Mouse (Mus musculus): ENCODE measurements around the gene Ttc39a. TPM values are rescaled to one million over a fixed set of nuclear protein-coding genes. Genes with fewer than 3 reads are reported as not detected.

The Ttc39a gene
- 0.42 TPM for polyA plus RNA-seq (2012; fragmentation: generic; extraction: Trizol)
- long read RNA-seq, experiment 1, partial matches to known transcripts = 0 of 1 reads
- long read RNA-seq, experiment 1, other reads (novel, unspliced or antisense) = 0 of 1 reads
- long read RNA-seq, experiment 2, transcript Ttc39a-201 (18 exons, 2,356 nt) = major isoform, 10 of 14 reads
- long read RNA-seq, experiment 2, partial matches to known transcripts = 0 of 14 reads
- long read RNA-seq, experiment 2, other reads (novel, unspliced or antisense) = 4 of 14 reads

- no peaks in the 10 kb centered on the region for H3K79me2 ChIP-seq (ENCODE audit: control insufficient read depth, insufficient read depth)
- H3K4me3 ChIP-seq (ENCODE audit: insufficient read depth, poor library complexity, severe bottlenecking) = peak within 1 kb of the TSS; percentile 30
- H3ac ChIP-seq (ENCODE audit: control insufficient read depth, insufficient read length, low read depth) = peak within 1 kb of the TSS; percentile 59
- TF ChIP-seq USF1 (IDR thresholded peaks at IDR 0.05; ENCODE audit: low read depth) = no peak
- TF ChIP-seq CTCF (IDR thresholded peaks at IDR 0.05; ENCODE audit: control insufficient read depth, insufficient read depth, insufficient read length) = no peak
- TF ChIP-seq MYOG (IDR thresholded peaks at IDR 0.05; ENCODE audit: control insufficient read depth, extremely low read depth, insufficient read length) = no peak
- TF ChIP-seq CEBPB (IDR thresholded peaks at IDR 0.05; ENCODE audit: low read depth) = peak; percentile 29
- no peak for TF ChIP-seq FOSL1 (IDR thresholded peaks at IDR 0.05; ENCODE audit: insufficient read depth, low read length, poor library complexity, severe bottlenecking)
- H3K27me3 ChIP-seq (ENCODE audit: control insufficient read depth, insufficient read depth, insufficient read length) = no peaks in the 10 kb centered on the region
- no peaks in the 10 kb centered on the region for H3K36me3 ChIP-seq (ENCODE audit: control insufficient read depth, insufficient read depth)
- H3K79me3 ChIP-seq (ENCODE audit: low read depth) = no peaks in the 10 kb centered on the region
These were observed at the start of gene Ttc39a for GRCm38 (mm10) chr4:109406486-109407175. Gene Ttc39a (plus strand): TSS chr4:109406623.

GRCm38 (mm10) chr4:109378107-109378506 lies 28.3 kb upstream of the Ttc39a start:
- TF ChIP-seq CTCF (IDR thresholded peaks at IDR 0.05; ENCODE audit: control insufficient read depth, insufficient read depth, insufficient read length) (no peak), CEBPB (IDR thresholded peaks at IDR 0.05; ENCODE audit: low read depth) (no peak), FOSL1 (IDR thresholded peaks at IDR 0.05; ENCODE audit: insufficient read depth, low read length, poor library complexity, severe bottlenecking) (no peak), USF1 (IDR thresholded peaks at IDR 0.05; ENCODE audit: low read depth) (no peak), MYOD1 (IDR thresholded peaks at IDR 0.05; ENCODE audit: control insufficient read depth, insufficient read length, low read depth) (no peak), MAX (IDR thresholded peaks at IDR 0.05) (no peak), MYOG (IDR thresholded peaks at IDR 0.05; ENCODE audit: control insufficient read depth, extremely low read depth, insufficient read length) (no peak)
- Histone ChIP-seq H3K79me2 (ENCODE audit: control insufficient read depth, insufficient read depth) (no peaks in the 10 kb centered on the region), H3K79me3 (ENCODE audit: low read depth) (no peaks in the 10 kb centered on the region)

GRCm38 (mm10) chr4:109382457-109382856 lies 24.0 kb upstream of the Ttc39a start:
- H3K4me3 ChIP-seq (ENCODE audit: insufficient read depth, poor library complexity, severe bottlenecking) = no peak overlapping the region
- TF ChIP-seq MYOD1 (IDR thresholded peaks at IDR 0.05; ENCODE audit: control insufficient read depth, insufficient read length, low read depth) (no peak), MYOG (IDR thresholded peaks at IDR 0.05; ENCODE audit: control insufficient read depth, extremely low read depth, insufficient read length) (no peak), MAX (IDR thresholded peaks at IDR 0.05) (no peak)
- H3K27me3 ChIP-seq (ENCODE audit: control insufficient read depth, insufficient read depth, insufficient read length) = no peaks in the 10 kb centered on the region
- no peaks in the 10 kb centered on the region for H3K79me2 ChIP-seq (ENCODE audit: control insufficient read depth, insufficient read depth)
- no peaks in the 10 kb centered on the region for H3K79me3 ChIP-seq (ENCODE audit: low read depth)
- no peak overlapping the region for H3ac ChIP-seq (ENCODE audit: control insufficient read depth, insufficient read length, low read depth)
- peaks cover 44% of the 10 kb centered on the region for H3K36me3 ChIP-seq (ENCODE audit: control insufficient read depth, insufficient read depth)

More at GRCm38 (mm10) chr4:109378107-109378506, 28.3 kb upstream of the Ttc39a start:
- Histone ChIP-seq H3K4me3 (ENCODE audit: insufficient read depth, poor library complexity, severe bottlenecking) (no peak overlapping the region), H3K36me3 (ENCODE audit: control insufficient read depth, insufficient read depth) (peaks cover 53% of the 10 kb centered on the region), H3ac (ENCODE audit: control insufficient read depth, insufficient read length, low read depth) (no peak overlapping the region), H3K27me3 (ENCODE audit: control insufficient read depth, insufficient read depth, insufficient read length) (no peaks in the 10 kb centered on the region)

GRCm38 (mm10) chr4:109385599-109385998 lies 20.8 kb upstream of the Ttc39a start:
- TF ChIP-seq CTCF (IDR thresholded peaks at IDR 0.05; ENCODE audit: control insufficient read depth, insufficient read depth, insufficient read length) (no peak), MYOG (IDR thresholded peaks at IDR 0.05; ENCODE audit: control insufficient read depth, extremely low read depth, insufficient read length) (no peak), MYOD1 (IDR thresholded peaks at IDR 0.05; ENCODE audit: control insufficient read depth, insufficient read length, low read depth) (no peak), MAX (IDR thresholded peaks at IDR 0.05) (no peak), USF1 (IDR thresholded peaks at IDR 0.05; ENCODE audit: low read depth) (no peak), CEBPB (IDR thresholded peaks at IDR 0.05; ENCODE audit: low read depth) (no peak), FOSL1 (IDR thresholded peaks at IDR 0.05; ENCODE audit: insufficient read depth, low read length, poor library complexity, severe bottlenecking) (no peak)
- Histone ChIP-seq H3K4me3 (ENCODE audit: insufficient read depth, poor library complexity, severe bottlenecking) (no peak overlapping the region), H3ac (ENCODE audit: control insufficient read depth, insufficient read length, low read depth) (no peak overlapping the region), H3K79me2 (ENCODE audit: control insufficient read depth, insufficient read depth) (no peaks in the 10 kb centered on the region), H3K79me3 (ENCODE audit: low read depth) (no peaks in the 10 kb centered on the region), H3K27me3 (ENCODE audit: control insufficient read depth, insufficient read depth, insufficient read length) (no peaks in the 10 kb centered on the region), H3K36me3 (ENCODE audit: control insufficient read depth, insufficient read depth) (peaks cover 42% of the 10 kb centered on the region)

GRCm38 (mm10) chr4:109393229-109393779 lies 13.1 kb upstream of the Ttc39a start:
- peaks cover 6% of the 10 kb centered on the region for H3K36me3 ChIP-seq (ENCODE audit: control insufficient read depth, insufficient read depth)
- H3ac ChIP-seq (ENCODE audit: control insufficient read depth, insufficient read length, low read depth) = no peak overlapping the region
- no peaks in the 10 kb centered on the region for H3K79me2 ChIP-seq (ENCODE audit: control insufficient read depth, insufficient read depth)
- H3K4me3 ChIP-seq (ENCODE audit: insufficient read depth, poor library complexity, severe bottlenecking) = no peak overlapping the region
- no peak for TF ChIP-seq CEBPB (IDR thresholded peaks at IDR 0.05; ENCODE audit: low read depth)
- TF ChIP-seq MYOG (IDR thresholded peaks at IDR 0.05; ENCODE audit: control insufficient read depth, extremely low read depth, insufficient read length) = no peak
- TF ChIP-seq FOSL1 (IDR thresholded peaks at IDR 0.05; ENCODE audit: insufficient read depth, low read length, poor library complexity, severe bottlenecking) = no peak
- no peak for TF ChIP-seq MYOD1 (IDR thresholded peaks at IDR 0.05; ENCODE audit: control insufficient read depth, insufficient read length, low read depth)
- no peak for TF ChIP-seq MAX (IDR thresholded peaks at IDR 0.05)
- TF ChIP-seq USF1 (IDR thresholded peaks at IDR 0.05; ENCODE audit: low read depth) = no peak
- no peak for TF ChIP-seq CTCF (IDR thresholded peaks at IDR 0.05; ENCODE audit: control insufficient read depth, insufficient read depth, insufficient read length)
- no peaks in the 10 kb centered on the region for H3K27me3 ChIP-seq (ENCODE audit: control insufficient read depth, insufficient read depth, insufficient read length)
- H3K79me3 ChIP-seq (ENCODE audit: low read depth) = no peaks in the 10 kb centered on the region

All from C2C12 (cell line).